Mouse (Mus musculus) midbrain, embryonic 13.5 days (tissue): Measurements from ENCODE around the gene Msantd4. TPM values are rescaled to one million over a fixed set of nuclear protein-coding genes. Genes with fewer than 3 reads are reported as not detected.
"Not testable (repeated sequence)": the region's sequence is repeated elsewhere in the genome, so short reads cannot be mapped to it uniquely, and the experiment has no call there.

Experiments
- ATAC-seq: fragments of 200-750 bp; cut with Nextera tagmentation; 2 replicates; pipeline ENCODE4 v1.8.0; 2017; ENCODE audit warnings: mild to moderate bottlenecking, moderate TSS enrichment, moderate library complexity
- H3K27ac ChIP-seq: fragments of 300-500 bp; sonication (generic); 2 replicates; pipeline ENCODE4 v1.5.1; 2015; ENCODE audit warnings: inconsistent platforms, mild to moderate bottlenecking, moderate library complexity
- H3K27me3 ChIP-seq: fragments of 300-500 bp; sonication (generic); 2 replicates; pipeline ENCODE4 v1.6.1; 2015; ENCODE audit warnings: mild to moderate bottlenecking, inconsistent platforms
- H3K36me3 ChIP-seq: fragments of 300-500 bp; sonication (generic); 2 replicates; pipeline ENCODE4 v1.6.1; 2015; ENCODE audit warnings: mild to moderate bottlenecking, inconsistent platforms
- H3K4me1 ChIP-seq: fragments of 300-500 bp; sonication (generic); replicated peaks from 2 replicates; pipeline ENCODE4 v1.6.1; 2015; ENCODE audit warnings: inconsistent platforms
- H3K4me2 ChIP-seq: fragments of 300-500 bp; sonication (generic); replicated peaks from 2 replicates; pipeline ENCODE4 v1.6.1; 2015; ENCODE audit warnings: moderate library complexity, mild to moderate bottlenecking, inconsistent platforms
- H3K4me3 ChIP-seq: fragments of 300-500 bp; sonication (generic); replicated peaks from 2 replicates; pipeline ENCODE4 v1.5.1; 2015; ENCODE audit warnings: mild to moderate bottlenecking, inconsistent platforms
- H3K9ac ChIP-seq: fragments of 300-500 bp; sonication (generic); replicated peaks from 2 replicates; pipeline ENCODE4 v1.6.1; 2015; ENCODE audit warnings: mild to moderate bottlenecking, inconsistent platforms
- H3K9me3 ChIP-seq: fragments of 300-500 bp; sonication (generic); 2 replicates; pipeline ENCODE4 v1.6.1; 2016; ENCODE audit warnings: mild to moderate bottlenecking, inconsistent platforms
- WGBS: fragments of 180-500 bp; shearing (Covaris S2); methylation state at CpG from one replicate; pipeline ENCODE4 v1.1.7; 2015; 5-methylcytosine and 5-hydroxymethylcytosine counted together
- microRNA-seq: library from miRNA; unstranded; fragments of <30 nt; microRNA quantifications from one replicate; pipeline ENCODE4, GENCODE M21; 2016
- polyA plus RNA-seq: library from polyadenylated mRNA; unstranded; fragments of >200 nt; fragmentation: Nextera tagmentation; extraction: Ambion mirVana; gene quantifications from 2 replicates; pipeline ENCODE4 v1.2.1, GENCODE M21; 2015

Msantd4 gene
- polyA plus RNA-seq, result 65.3 and 76.4 TPM in 2 replicates

- Histone ChIP-seq H3K36me3 (0 out of 2 replicates have a peak, but pooled peaks cover 2% of the 10 kb centered on the region), H3K4me2 (peak within 1 kb of the TSS; percentile 58), H3K4me1 (peaks cover 21% of the 10 kb centered on the region), H3K9me3 (no peaks in the 10 kb centered on the region), H3K27ac (peak within 1 kb of the TSS; percentile 92), H3K4me3 (peak within 1 kb of the TSS; percentile 73), H3K9ac (peak within 1 kb of the TSS; percentile 69), H3K27me3 (no peaks in the 10 kb centered on the region)
- under 1% methylated on average over 31 of the region's 31 CpGs for WGBS
- peak; percentile 100 for ATAC-seq
Observed at GRCm38 (mm10) chr9:4375828-4376639, at the start of gene Msantd4. TSS of gene Msantd4 (plus strand) at chr9:4376562.

GRCm38 (mm10) chr9:4353163-4353562 lies 23.2 kb upstream of the Msantd4 start:
- no peak overlapping the region for H3K27ac ChIP-seq
- ATAC-seq, result no peak
- no peak overlapping the region for H3K4me3 ChIP-seq
- no peaks in the 10 kb centered on the region for H3K36me3 ChIP-seq
- no peaks in the 10 kb centered on the region for H3K4me1 ChIP-seq
- no peak overlapping the region for H3K9ac ChIP-seq
- WGBS, result 93% methylated on average over 1 of the region's 1 CpGs
- no peaks in the 10 kb centered on the region for H3K27me3 ChIP-seq
- no peak overlapping the region for H3K4me2 ChIP-seq
- no peaks in the 10 kb centered on the region for H3K9me3 ChIP-seq

- ATAC-seq, result no peak
- H3K4me2 ChIP-seq, result peak overlapping the region; percentile 58
- peak overlapping the region; percentile 92 for H3K27ac ChIP-seq
- 0 out of 2 replicates have a peak, but pooled peaks cover 2% of the 10 kb centered on the region for H3K36me3 ChIP-seq
- H3K9ac ChIP-seq, result peak overlapping the region; percentile 68
- under 1% methylated on average over 15 of the region's 15 CpGs for WGBS
- no peaks in the 10 kb centered on the region for H3K9me3 ChIP-seq
- no peaks in the 10 kb centered on the region for H3K27me3 ChIP-seq
- H3K4me3 ChIP-seq, result peak overlapping the region; percentile 73
- peaks cover 21% of the 10 kb centered on the region for H3K4me1 ChIP-seq
Observed at GRCm38 (mm10) chr9:4376640-4377120, 318 bp downstream of the Msantd4 start.

GRCm38 (mm10) chr9:4400801-4401200 lies 24.4 kb downstream of the Msantd4 start:
- H3K9ac ChIP-seq, H3K4me2 ChIP-seq, H3K4me1 ChIP-seq, H3K27me3 ChIP-seq, ATAC-seq, H3K4me3 ChIP-seq, H3K27ac ChIP-seq, H3K9me3 ChIP-seq, H3K36me3 ChIP-seq: not testable (repeated sequence)
- 96% methylated on average over 11 of the region's 11 CpGs for WGBS

Small RNA genes lying within 50 kb of the gene (microRNA-seq; reads per million reads assigned to microRNA genes)
- not detected for gene Gm23992

Other genes with a start within 250 kb of the Msantd4 start
- gene Aasdhppt, start 67.1 kb upstream of the Msantd4 start, polyA plus RNA-seq, result 30.2 and 34.8 TPM in 2 replicates
- 10.4 and 10.8 TPM in 2 replicates for gene Kbtbd3, start 66.7 kb upstream of the Msantd4 start, polyA plus RNA-seq